Mouse (Mus musculus): ENCODE data around the gene Vmn1r175. TPM values are rescaled to one million over a fixed set of nuclear protein-coding genes. Genes with fewer than 3 reads are reported as not detected.

The Vmn1r175 gene
- not detected in 2 replicates for polyA plus RNA-seq (2012; ENCODE audit: low replicate concordance)

GRCm38 (mm10) chr7:23810543-23810942 is at the start of gene Vmn1r175:
TSS of gene Vmn1r175 (minus strand) at chr7:23810643.

DNA sequence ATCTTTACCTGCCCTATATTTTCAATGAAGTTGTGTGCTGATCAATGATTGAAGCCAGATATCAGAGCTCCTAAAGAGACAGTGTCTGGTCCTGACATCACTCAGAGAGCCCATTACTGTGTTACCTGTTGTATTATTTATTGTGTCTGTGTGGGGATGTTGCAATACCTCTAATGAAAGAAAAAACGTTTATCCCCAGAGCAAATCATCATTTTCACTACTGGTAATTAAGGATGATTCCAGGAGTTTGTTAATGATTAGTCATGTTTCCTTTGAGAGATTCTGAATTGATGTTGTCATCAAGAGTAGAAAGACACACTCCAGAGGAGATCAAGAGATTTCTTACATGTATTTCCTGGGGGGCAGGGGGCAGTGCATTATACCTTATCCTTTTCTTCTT is 26.8 kb upstream of the Vmn1r175 start, which contains the start of gene Vmn1r176:
Vmn1r176 (minus strand) TSS at position 101 of the 400 bp plus-strand sequence.

Other genes starting within 250 kb of the Vmn1r175 start
- gene Vmn1r169, start 235.1 kb downstream of the Vmn1r175 start, polyA plus RNA-seq (2012; ENCODE audit: low replicate concordance) = not detected in 2 replicates
- not detected in 2 replicates for gene Vmn1r170, start 204.5 kb downstream of the Vmn1r175 start, polyA plus RNA-seq (2012; ENCODE audit: low replicate concordance)
- not detected in 2 replicates for gene Vmn1r171, start 179.9 kb downstream of the Vmn1r175 start, polyA plus RNA-seq (2012; ENCODE audit: low replicate concordance)
- not detected in 2 replicates for gene Vmn1r172, start 152.3 kb downstream of the Vmn1r175 start, polyA plus RNA-seq (2012; ENCODE audit: low replicate concordance)
- not detected in 2 replicates for gene Vmn1r173, start 109.9 kb downstream of the Vmn1r175 start, polyA plus RNA-seq (2012; ENCODE audit: low replicate concordance)
- not detected in 2 replicates for gene Vmn1r174, start 58.4 kb downstream of the Vmn1r175 start, polyA plus RNA-seq (2012; ENCODE audit: low replicate concordance)
- not detected in 2 replicates for gene Vmn1r176, start 26.7 kb upstream of the Vmn1r175 start, polyA plus RNA-seq (2012; ENCODE audit: low replicate concordance)
- not detected in 2 replicates for gene Vmn1r177, start 55.8 kb upstream of the Vmn1r175 start, polyA plus RNA-seq (2012; ENCODE audit: low replicate concordance)
- gene Vmn1r178, start 81.4 kb upstream of the Vmn1r175 start, polyA plus RNA-seq (2012; ENCODE audit: low replicate concordance) = not detected in 2 replicates
- gene Vmn1r179, start 116.3 kb upstream of the Vmn1r175 start, polyA plus RNA-seq (2012; ENCODE audit: low replicate concordance) = not detected in 2 replicates
- not detected in 2 replicates for gene Vmn1r180, start 140.0 kb upstream of the Vmn1r175 start, polyA plus RNA-seq (2012; ENCODE audit: low replicate concordance)
- not detected in 2 replicates for gene Vmn1r181, start 164.0 kb upstream of the Vmn1r175 start, polyA plus RNA-seq (2012; ENCODE audit: low replicate concordance)
- not detected in 2 replicates for gene V1rd19, start 191.0 kb upstream of the Vmn1r175 start, polyA plus RNA-seq (2012; ENCODE audit: low replicate concordance)
- gene Vmn1r183, start 242.6 kb upstream of the Vmn1r175 start, polyA plus RNA-seq (2012; ENCODE audit: low replicate concordance) = 0.02 TPM in 1 of 2 replicates, not detected in the other

Measured in leukemia stem cell, adult 10-12 weeks (primary cell).